Mouse (Mus musculus): Measurements from ENCODE around the gene Fgg. TPM values are rescaled to one million over a fixed set of nuclear protein-coding genes. Genes with fewer than 3 reads are reported as not detected.

Gene Fgg
- polyA plus RNA-seq, 1 experiment, result 0.16 TPM

DNA sequence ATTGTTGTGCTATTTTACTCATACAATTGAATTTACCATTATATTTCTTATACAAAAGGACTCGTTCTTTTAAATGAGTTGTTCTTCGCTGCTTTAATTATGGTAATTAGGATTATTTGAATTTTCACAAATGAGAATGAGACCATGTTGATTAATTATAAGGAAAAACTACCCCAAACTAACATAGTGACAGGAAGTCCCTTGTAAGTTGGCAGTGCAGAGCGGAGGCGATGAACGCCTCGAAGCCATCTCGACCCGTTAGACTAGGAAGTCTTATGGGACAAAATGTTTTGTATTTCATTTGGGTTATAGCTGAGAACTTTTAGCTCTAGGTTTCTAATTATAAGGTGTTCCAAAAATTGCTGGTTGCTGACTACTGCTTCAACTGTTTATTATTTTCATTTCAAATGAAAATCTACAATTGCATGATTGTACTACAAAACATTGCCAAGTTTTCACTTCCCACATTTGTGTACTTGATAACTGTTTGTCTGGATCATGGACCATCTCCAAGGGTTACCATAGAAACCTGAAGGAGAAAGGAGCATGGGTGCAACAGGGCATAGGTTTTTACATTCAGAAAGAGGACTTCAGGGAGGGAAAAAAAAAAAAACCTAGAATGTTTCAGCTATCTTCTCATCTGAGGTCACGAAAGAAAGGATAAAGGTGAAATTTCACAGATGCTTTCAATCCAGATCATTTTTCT, 20.2 kb downstream of the Fgg start:
- peak; percentile 15 for DNase-seq (ENCODE audit: low read depth)
- no peak for TF ChIP-seq POLR2A (IDR thresholded peaks at IDR 0.05; ENCODE audit: borderline replicate concordance, extremely low read depth, insufficient read depth, insufficient read length, poor library complexity, severe bottlenecking)
- no peak for TF ChIP-seq CTCF (IDR thresholded peaks at IDR 0.05; ENCODE audit: borderline replicate concordance, extremely low read depth, insufficient read depth, insufficient read length)

DNA sequence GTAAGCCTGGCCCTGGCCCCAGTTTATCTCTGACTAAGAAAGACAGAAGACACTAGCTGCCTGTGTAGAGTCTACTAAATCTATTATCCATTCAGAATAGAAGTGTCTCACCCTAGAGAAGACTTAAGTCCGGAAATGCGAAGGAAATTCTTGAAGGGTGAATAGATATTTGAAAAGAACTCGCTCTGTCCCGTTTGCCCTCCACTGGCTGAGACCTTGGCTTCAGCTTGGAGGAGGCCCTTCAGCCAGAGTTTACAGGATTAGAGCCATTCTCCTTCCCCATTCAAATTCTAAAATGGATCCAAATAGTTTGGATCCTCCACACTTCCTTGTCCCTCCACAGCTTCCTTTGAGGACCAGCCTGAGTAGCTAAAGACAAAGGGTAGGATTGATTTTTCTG, 22.8 kb downstream of the Fgg start:
- DNase-seq (ENCODE audit: low read depth), result no peak
- no peak for TF ChIP-seq CTCF (IDR thresholded peaks at IDR 0.05; ENCODE audit: borderline replicate concordance, extremely low read depth, insufficient read depth, insufficient read length)
- no peak for TF ChIP-seq POLR2A (IDR thresholded peaks at IDR 0.05; ENCODE audit: borderline replicate concordance, extremely low read depth, insufficient read depth, insufficient read length, poor library complexity, severe bottlenecking)

DNA sequence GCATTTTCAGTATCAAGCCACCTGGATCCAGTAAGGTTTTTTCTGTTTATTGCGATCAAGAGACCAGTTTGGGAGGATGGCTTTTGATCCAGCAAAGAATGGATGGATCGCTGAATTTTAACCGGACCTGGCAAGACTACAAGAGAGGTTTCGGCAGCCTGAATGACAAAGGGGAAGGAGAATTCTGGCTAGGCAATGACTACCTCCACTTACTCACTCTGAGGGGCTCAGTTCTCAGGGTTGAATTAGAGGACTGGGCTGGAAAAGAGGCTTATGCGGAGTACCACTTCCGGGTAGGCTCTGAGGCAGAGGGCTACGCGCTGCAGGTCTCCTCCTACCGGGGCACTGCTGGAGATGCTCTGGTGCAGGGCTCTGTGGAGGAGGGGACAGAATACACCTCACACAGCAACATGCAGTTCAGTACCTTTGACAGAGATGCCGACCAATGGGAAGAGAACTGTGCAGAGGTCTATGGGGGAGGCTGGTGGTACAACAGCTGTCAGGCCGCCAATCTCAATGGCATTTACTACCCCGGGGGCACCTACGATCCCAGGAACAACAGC, 25.3 kb downstream of the Fgg start:
- DNase-seq (ENCODE audit: low read depth), result peak; percentile 25
- TF ChIP-seq POLR2A (IDR thresholded peaks at IDR 0.05; ENCODE audit: borderline replicate concordance, extremely low read depth, insufficient read depth, insufficient read length, poor library complexity, severe bottlenecking), result no peak
- no peak for TF ChIP-seq CTCF (IDR thresholded peaks at IDR 0.05; ENCODE audit: borderline replicate concordance, extremely low read depth, insufficient read depth, insufficient read length)

DNA sequence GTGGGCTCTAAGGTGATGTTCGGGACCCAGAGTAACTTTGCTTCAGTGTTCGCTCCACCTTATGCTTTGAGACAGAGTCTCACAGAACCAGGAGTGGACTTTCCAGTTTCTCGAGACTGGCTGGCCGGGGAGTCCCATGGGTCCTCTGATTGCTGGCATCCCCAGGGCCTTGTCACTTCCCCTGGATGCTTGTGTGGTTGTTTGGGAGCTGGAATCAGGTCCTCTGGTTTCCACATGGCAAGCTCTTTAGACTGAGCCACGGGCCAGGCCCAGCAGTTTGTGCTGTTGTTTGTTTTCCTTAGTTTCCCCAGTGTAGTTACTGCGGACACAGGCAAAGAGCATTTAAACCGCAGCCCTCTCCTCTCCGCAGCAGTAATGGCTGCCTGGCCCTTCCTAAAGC, 26.3 kb downstream of the Fgg start:
- TF ChIP-seq POLR2A (IDR thresholded peaks at IDR 0.05; ENCODE audit: borderline replicate concordance, extremely low read depth, insufficient read depth, insufficient read length, poor library complexity, severe bottlenecking) (no peak), CTCF (IDR thresholded peaks at IDR 0.05; ENCODE audit: borderline replicate concordance, extremely low read depth, insufficient read depth, insufficient read length) (no peak)
- DNase-seq (ENCODE audit: low read depth), result no peak

- TF ChIP-seq POLR2A (IDR thresholded peaks at IDR 0.05; ENCODE audit: borderline replicate concordance, extremely low read depth, insufficient read depth, insufficient read length, poor library complexity, severe bottlenecking) (no peak), CTCF (IDR thresholded peaks at IDR 0.05; ENCODE audit: borderline replicate concordance, extremely low read depth, insufficient read depth, insufficient read length) (no peak)
Measured at GRCm38 (mm10) chr3:83038865-83039264, 31.3 kb downstream of the Fgg start.

GRCm38 (mm10) chr3:83039666-83040065, 32.1 kb downstream of the Fgg start:
- TF ChIP-seq CTCF (IDR thresholded peaks at IDR 0.05; ENCODE audit: borderline replicate concordance, extremely low read depth, insufficient read depth, insufficient read length) (no peak), POLR2A (IDR thresholded peaks at IDR 0.05; ENCODE audit: borderline replicate concordance, extremely low read depth, insufficient read depth, insufficient read length, poor library complexity, severe bottlenecking) (no peak)
- no peak for DNase-seq (ENCODE audit: low read depth)

More at GRCm38 (mm10) chr3:83038865-83039264, 31.3 kb downstream of the Fgg start:
- DNase-seq (ENCODE audit: low read depth), result peak; percentile 15

DNA sequence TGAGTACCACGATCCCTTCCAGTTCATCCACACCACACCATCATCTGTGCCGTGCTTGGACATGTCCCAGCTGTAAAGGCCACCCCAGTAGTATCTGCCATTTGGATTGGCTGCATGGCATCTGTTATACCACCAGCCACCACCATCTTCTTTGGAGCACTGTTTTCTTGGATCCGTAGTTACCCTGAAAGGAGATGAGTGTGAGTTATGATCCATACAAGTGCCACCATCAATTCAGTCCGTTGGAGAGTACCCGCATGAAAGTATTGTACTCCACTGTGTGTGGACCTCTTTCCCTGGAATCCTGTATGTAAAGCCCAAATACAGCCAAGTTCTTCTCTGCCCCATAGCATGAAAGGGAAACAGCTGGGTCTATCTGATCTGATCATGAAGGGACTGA, 34.9 kb downstream of the Fgg start:
- TF ChIP-seq POLR2A (IDR thresholded peaks at IDR 0.05; ENCODE audit: borderline replicate concordance, extremely low read depth, insufficient read depth, insufficient read length, poor library complexity, severe bottlenecking) (no peak), CTCF (IDR thresholded peaks at IDR 0.05; ENCODE audit: borderline replicate concordance, extremely low read depth, insufficient read depth, insufficient read length) (no peak)
- DNase-seq (ENCODE audit: low read depth), result no peak

- DNase-seq (ENCODE audit: low read depth), result no peak
Measured at GRCm38 (mm10) chr3:83046649-83047048, 39.1 kb downstream of the Fgg start.

GRCm38 (mm10) chr3:83049680-83050079, 42.2 kb downstream of the Fgg start, which contains the start of gene Fgb:
Gene Fgb, minus strand, starts transcription at chr3:83049863.
- DNase-seq (ENCODE audit: low read depth), result no peak
- TF ChIP-seq CTCF (IDR thresholded peaks at IDR 0.05; ENCODE audit: borderline replicate concordance, extremely low read depth, insufficient read depth, insufficient read length) (no peak), POLR2A (IDR thresholded peaks at IDR 0.05; ENCODE audit: borderline replicate concordance, extremely low read depth, insufficient read depth, insufficient read length, poor library complexity, severe bottlenecking) (no peak)

More at GRCm38 (mm10) chr3:83046649-83047048, 39.1 kb downstream of the Fgg start:
- TF ChIP-seq POLR2A (IDR thresholded peaks at IDR 0.05; ENCODE audit: borderline replicate concordance, extremely low read depth, insufficient read depth, insufficient read length, poor library complexity, severe bottlenecking), result no peak
- TF ChIP-seq CTCF (IDR thresholded peaks at IDR 0.05; ENCODE audit: borderline replicate concordance, extremely low read depth, insufficient read depth, insufficient read length), result no peak

- TF ChIP-seq POLR2A (IDR thresholded peaks at IDR 0.05; ENCODE audit: borderline replicate concordance, extremely low read depth, insufficient read depth, insufficient read length, poor library complexity, severe bottlenecking), result no peak
- no peak for TF ChIP-seq CTCF (IDR thresholded peaks at IDR 0.05; ENCODE audit: borderline replicate concordance, extremely low read depth, insufficient read depth, insufficient read length)
- DNase-seq (ENCODE audit: low read depth), result no peak
Measured at GRCm38 (mm10) chr3:83050661-83051060, 43.1 kb downstream of the Fgg start.

DNA sequence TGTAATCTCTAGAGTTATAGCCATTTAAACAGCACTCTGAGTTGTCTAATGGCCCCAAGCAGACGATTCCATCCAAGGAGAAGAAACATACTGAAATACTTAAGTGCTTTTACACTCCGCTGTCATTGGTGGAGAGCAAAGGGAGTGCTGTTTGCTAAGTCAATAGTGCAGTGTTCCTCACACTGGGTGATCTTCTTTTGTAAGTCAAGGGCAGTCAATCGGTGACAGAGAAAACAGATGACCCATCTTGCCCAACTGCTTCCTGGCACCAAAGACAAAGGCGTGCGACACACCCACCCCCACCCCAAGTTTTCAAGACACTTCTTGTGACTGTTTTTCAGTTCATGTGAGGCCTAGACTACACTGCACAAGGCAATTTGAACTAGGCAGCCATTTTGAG, 44.6 kb downstream of the Fgg start:
- DNase-seq (ENCODE audit: low read depth), result no peak
- no peak for TF ChIP-seq POLR2A (IDR thresholded peaks at IDR 0.05; ENCODE audit: borderline replicate concordance, extremely low read depth, insufficient read depth, insufficient read length, poor library complexity, severe bottlenecking)
- no peak for TF ChIP-seq CTCF (IDR thresholded peaks at IDR 0.05; ENCODE audit: borderline replicate concordance, extremely low read depth, insufficient read depth, insufficient read length)

GRCm38 (mm10) chr3:83053126-83053525, 45.6 kb downstream of the Fgg start:
- DNase-seq (ENCODE audit: low read depth), result peak; percentile 1
- no peak for TF ChIP-seq CTCF (IDR thresholded peaks at IDR 0.05; ENCODE audit: borderline replicate concordance, extremely low read depth, insufficient read depth, insufficient read length)
- no peak for TF ChIP-seq POLR2A (IDR thresholded peaks at IDR 0.05; ENCODE audit: borderline replicate concordance, extremely low read depth, insufficient read depth, insufficient read length, poor library complexity, severe bottlenecking)

Data from brain, embryonic 14.5 days (tissue).